ENCODE assay signal across 9 mouse cellular contexts in the genomic region with DNA sequence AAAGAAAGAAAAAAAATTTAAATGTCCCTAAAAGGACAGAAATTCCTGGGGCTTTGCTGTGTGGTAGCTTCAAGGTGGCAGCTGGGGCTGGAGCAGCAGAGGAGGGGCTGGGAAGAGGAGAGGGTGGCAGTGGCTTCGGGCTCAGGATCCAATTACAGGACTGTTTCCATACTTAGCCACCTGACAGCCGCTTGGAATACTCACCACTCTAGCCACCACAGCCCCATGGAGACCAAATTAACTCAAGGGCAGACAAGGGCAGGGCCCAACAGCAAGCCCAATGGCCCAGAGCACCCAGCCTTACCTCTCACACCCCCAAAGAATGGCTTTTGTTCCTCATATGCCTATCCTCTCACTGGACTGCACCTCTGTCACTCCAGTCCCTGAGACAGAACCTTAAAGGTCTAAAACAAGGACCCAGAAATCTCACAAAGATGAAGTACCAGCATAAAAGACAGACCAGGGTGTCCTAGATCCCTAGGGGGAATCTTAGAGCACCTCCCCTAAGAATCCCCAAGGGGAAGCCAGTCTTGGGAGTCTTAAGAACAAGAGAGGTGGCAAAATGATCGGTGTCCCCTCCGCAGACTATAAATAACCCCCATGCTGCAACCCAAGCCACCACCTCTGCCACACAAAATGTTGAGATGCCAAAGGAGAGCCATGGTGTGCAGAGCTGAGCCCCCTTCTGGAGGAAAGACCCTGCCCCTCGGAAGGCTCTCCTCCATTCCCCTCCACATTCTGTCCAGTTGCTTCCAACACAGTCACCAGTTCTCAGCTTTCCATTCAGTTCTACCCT. TPM values are rescaled to one million over a fixed set of nuclear protein-coding genes. Genes with fewer than 3 reads are reported as not detected.
DNase-seq lines count a peak whose midpoint lies in the region; ATAC-seq and TF ChIP-seq lines count a peak whose summit lies in the region.
"Had no signal": no experiment of that assay in that cellular context is flagged by ENCODE, and none has a peak within 500 bp of the region (broad histone marks: within the 10 kb centered on the region; RNA-seq: fewer than 3 reads in every experiment).

No protein-coding gene starts in this region.

- H3K4me1 ChIP-seq in lung, embryonic 15.5 days, result no peaks in the 10 kb centered on the region
- peaks cover 22% of the 10 kb centered on the region for H3K4me1 ChIP-seq in heart, embryonic 16.5 days (ENCODE audit: control insufficient read depth, insufficient read depth, low read length)
- peaks cover 6% of the 10 kb centered on the region for H3K4me1 ChIP-seq in limb, embryonic 14.5 days (ENCODE audit: control insufficient read depth, insufficient read depth, low read length)

- no peaks in the 10 kb centered on the region for H3K9me3 ChIP-seq in lung, embryonic 15.5 days
- no peaks in the 10 kb centered on the region for H3K9me3 ChIP-seq in heart, embryonic 16.5 days (replicated peaks; ENCODE audit: control insufficient read depth, low read length)
- H3K9me3 ChIP-seq in limb, embryonic 14.5 days (ENCODE audit: control insufficient read depth, low read length), result no peaks in the 10 kb centered on the region

- H3K36me3 ChIP-seq in lung, embryonic 15.5 days, result no peaks in the 10 kb centered on the region
- H3K36me3 ChIP-seq in heart, embryonic 16.5 days (ENCODE audit: control insufficient read depth, insufficient read depth), result no peaks in the 10 kb centered on the region
- no peaks in the 10 kb centered on the region for H3K36me3 ChIP-seq in limb, embryonic 14.5 days (ENCODE audit: control insufficient read depth, insufficient read depth, low read length)

- no peak for DNase-seq in lung, postnatal 36 days
- peak; percentile 35 for DNase-seq in forelimb bud, embryonic 11.5 days (ENCODE audit: low read depth, low spot score)
- DNase-seq in limb, embryonic 14.5 days (ENCODE audit: low spot score), result peak; percentile 50
- DNase-seq in ovary, postnatal 10 days (ENCODE audit: low spot score), result no peak
- DNase-seq in adrenal gland, adult 18-20 months (ENCODE audit: low spot score in 2 of 2), result no peak
- no peak for DNase-seq in thymus, postnatal 0 days (ENCODE audit: low spot score)
- DNase-seq: thymus, adult 18-20 months had no signal

- H3K9ac ChIP-seq in lung, embryonic 15.5 days, result no peak overlapping the region
- peak overlapping the region; percentile 87 for H3K9ac ChIP-seq in heart, embryonic 16.5 days (ENCODE audit: low read length)
- no peak overlapping the region for H3K9ac ChIP-seq in limb, embryonic 14.5 days (ENCODE audit: low read depth, low read length, severe bottlenecking)

- no peak for TF ChIP-seq POLR2A in limb, embryonic 14.5 days (IDR thresholded peaks at IDR 0.05; ENCODE audit: borderline replicate concordance, extremely low read depth, insufficient read depth, insufficient read length)

- peak; percentile 42; the same call in 1 of the 2 replicates for ATAC-seq in lung, embryonic 15.5 days (ENCODE audit: borderline replicate concordance, extremely low read depth, low FRiP score, low TSS enrichment)
- ATAC-seq in heart, embryonic 16.5 days (replicated peaks; ENCODE audit: extremely low read depth, insufficient read depth, low FRiP score), result peak; percentile 94
- ATAC-seq in limb, embryonic 14.5 days (ENCODE audit: low FRiP score, low read depth), result peak; percentile 78

- H3K4me2 ChIP-seq in lung, embryonic 15.5 days, result no peak overlapping the region
- H3K4me2 ChIP-seq in heart, embryonic 16.5 days (ENCODE audit: low read depth, low read length), result peak overlapping the region; percentile 62
- no peak overlapping the region for H3K4me2 ChIP-seq in limb, embryonic 14.5 days (replicated peaks; ENCODE audit: low read depth, low read length, severe bottlenecking)

- H3K4me3 ChIP-seq in lung, embryonic 15.5 days, result no peak overlapping the region
- peak overlapping the region; percentile 58 for H3K4me3 ChIP-seq in heart, embryonic 16.5 days (ENCODE audit: low read length)
- no peak overlapping the region for H3K4me3 ChIP-seq in limb, embryonic 14.5 days (replicated peaks; ENCODE audit: low read length)

- 0 out of 2 replicates have a peak overlapping the region, but pooled peaks have one; percentile 10 for H3K27ac ChIP-seq in lung, embryonic 15.5 days
- peak overlapping the region; percentile 100 for H3K27ac ChIP-seq in heart, embryonic 16.5 days (ENCODE audit: low read length)
- 0 out of 2 replicates have a peak overlapping the region, but pooled peaks have one; percentile 5 for H3K27ac ChIP-seq in limb, embryonic 14.5 days (replicated peaks; ENCODE audit: low read depth, low read length)

- no peaks in the 10 kb centered on the region for H3K27me3 ChIP-seq in lung, embryonic 15.5 days
- no peaks in the 10 kb centered on the region for H3K27me3 ChIP-seq in heart, embryonic 16.5 days (ENCODE audit: control insufficient read depth, insufficient read depth, low read length)
- H3K27me3 ChIP-seq in limb, embryonic 14.5 days (ENCODE audit: control insufficient read depth, insufficient read depth, low read length), result no peaks in the 10 kb centered on the region

- 56% methylated on average over 5 of the region's 5 CpGs for WGBS in lung, embryonic 15.5 days
- WGBS in heart, embryonic 16.5 days, result 41% methylated on average over 5 of the region's 5 CpGs
- 48% methylated on average over 5 of the region's 5 CpGs for WGBS in limb, embryonic 14.5 days

RNA-seq across cellular contexts. Expression of gene Srl, which starts 19.7 kb away (rescaled TPM):
- polyA plus RNA-seq in lung, embryonic 15.5 days (2015; fragmentation: Nextera tagmentation; extraction: Ambion mirVana), result 19.5 and 22.1 TPM in 2 replicates
- polyA plus RNA-seq in heart, embryonic 16.5 days (2015; fragmentation: Nextera tagmentation; extraction: Ambion mirVana), result 280 and 289 TPM in 2 replicates
- 40.7 and 44.2 TPM in 2 replicates for polyA plus RNA-seq in limb, embryonic 14.5 days (2012; rRNA removed)
- polyA plus RNA-seq in limb, embryonic 14.5 days (2014; fragmentation: Nextera tagmentation; extraction: Ambion mirVana), result 47.3 and 53.7 TPM in 2 replicates
- total RNA-seq in adrenal gland, adult 18-20 months (2021), result 1 to 10 TPM; 7.3 to 8.3 TPM
- 5.6 and 6.9 TPM in 2 replicates for polyA plus RNA-seq in thymus, postnatal 0 days (2015; fragmentation: Nextera tagmentation; extraction: Ambion mirVana)

RNA-seq across cellular contexts. Expression of gene Tfap4, which starts 37.7 kb away (rescaled TPM):
- 18.4 and 19.6 TPM in 2 replicates for polyA plus RNA-seq in lung, embryonic 15.5 days (2015; fragmentation: Nextera tagmentation; extraction: Ambion mirVana)
- 5.6 and 8.1 TPM in 2 replicates for polyA plus RNA-seq in heart, embryonic 16.5 days (2015; fragmentation: Nextera tagmentation; extraction: Ambion mirVana)
- 29.9 and 31.5 TPM in 2 replicates for polyA plus RNA-seq in limb, embryonic 14.5 days (2012; rRNA removed)
- polyA plus RNA-seq in limb, embryonic 14.5 days (2014; fragmentation: Nextera tagmentation; extraction: Ambion mirVana), result 19.6 and 22.8 TPM in 2 replicates
- 1 to 10 TPM; 5.1 to 5.7 TPM for total RNA-seq in adrenal gland, adult 18-20 months (2021)
- 16.5 and 19.7 TPM in 2 replicates for polyA plus RNA-seq in thymus, postnatal 0 days (2015; fragmentation: Nextera tagmentation; extraction: Ambion mirVana)

Comparison
In these comparisons a context has a peak if more than half of its experiments do, and no peak if none do; other contexts are left out.
1. ATAC-seq: peak in every context shown above with its lines; median percentile 94 in heart, embryonic 16.5 days; 78 in limb, embryonic 14.5 days; 42 in lung, embryonic 15.5 days.
2. H3K27ac ChIP-seq: peak in every context shown above with its lines; median percentile 100 in heart, embryonic 16.5 days; 10 in lung, embryonic 15.5 days; 5 in limb, embryonic 14.5 days.
3. DNase-seq: peak in forelimb bud, embryonic 11.5 days (single experiment) and limb, embryonic 14.5 days (single experiment); none in lung, postnatal 36 days (single experiment), ovary, postnatal 10 days (single experiment), adrenal gland, adult 18-20 months (0 of 2) and thymus, postnatal 0 days (single experiment).